Mouse (Mus musculus): ENCODE results near the gene Rtn4. TPM values are rescaled to one million over a fixed set of nuclear protein-coding genes. Genes with fewer than 3 reads are reported as not detected.

Gene Rtn4
- total and polyA plus RNA-seq, 3 experiments: 95.8 to 224 (median 168) TPM

DNA sequence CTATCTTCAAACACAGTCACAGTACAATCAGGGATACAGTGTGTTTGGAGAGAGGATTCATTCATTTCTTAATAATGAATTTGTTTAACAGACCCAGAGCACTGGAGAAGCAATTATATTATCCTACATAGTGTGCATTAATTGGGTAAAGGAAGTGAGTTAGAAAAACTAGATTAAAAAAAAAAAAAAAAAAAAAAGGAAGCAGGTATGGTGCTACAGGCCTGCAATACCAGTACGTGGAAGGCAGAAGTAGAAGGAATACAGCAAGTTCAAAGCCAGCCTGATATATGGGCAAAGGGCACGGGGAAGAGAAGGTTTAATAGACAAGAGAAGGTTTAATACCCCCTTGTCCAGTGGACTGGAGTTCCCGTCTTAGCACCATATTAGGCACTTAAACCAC is 86.2 kb downstream of the Rtn4 start:
- H3K27ac ChIP-seq (ENCODE audit: insufficient read depth, low read depth): no peak overlapping the region
- no peak for DNase-seq (ENCODE audit: extremely low read depth)
- H3K4me2 ChIP-seq (ENCODE audit: insufficient read depth, low read depth, poor library complexity, severe bottlenecking): no peak overlapping the region
- no peak overlapping the region for H3K4me3 ChIP-seq (replicated peaks in 1 of 3; ENCODE audit: low read depth in 2 of 3, low read length in 2 of 3, poor library complexity in 1 of 3)
- H3K79me2 ChIP-seq (replicated peaks; ENCODE audit: control insufficient read depth, extremely low read depth, insufficient read depth, poor library complexity, severe bottlenecking): no peaks in the 10 kb centered on the region
- no peaks in the 10 kb centered on the region for H3K27me3 ChIP-seq (replicated peaks)
- H3K9ac ChIP-seq (ENCODE audit: insufficient read depth, low read depth): no peak overlapping the region
- peaks cover 3% of the 10 kb centered on the region for H3K9me3 ChIP-seq (replicated peaks; ENCODE audit: low read length)
- peaks cover 19 to 70% of the 10 kb centered on the region in 2 experiments for H3K4me1 ChIP-seq (ENCODE audit: control insufficient read depth in 1 of 2, insufficient read depth in 2 of 2)
- dilution Hi-C loops (cut with MboI; ENCODE audit: extremely low pct_ligation_motif_present, extremely low pct_unique_long_range_greater_than_20kb, low sequenced_read_pairs): no loop called here
- peak; percentile 75 for TF ChIP-seq ZNF384 (IDR thresholded peaks at IDR 0.05; ENCODE audit: low read depth, low read length)
- TF ChIP-seq USF1 (IDR thresholded peaks at IDR 0.05; ENCODE audit: low read depth, low read length): no peak
- H3K36me3 ChIP-seq (replicated peaks in 1 of 2; ENCODE audit: control insufficient read depth in 1 of 2, insufficient read depth in 1 of 2, low read length in 1 of 2): peaks cover 0 to 11% of the 10 kb centered on the region in 2 experiments
- in situ Hi-C loops (cut with MboI; ENCODE audit: low pct_ligation_motif_present, low pct_unique_long_range_greater_than_20kb, low sequenced_read_pairs): no loop called here

DNA sequence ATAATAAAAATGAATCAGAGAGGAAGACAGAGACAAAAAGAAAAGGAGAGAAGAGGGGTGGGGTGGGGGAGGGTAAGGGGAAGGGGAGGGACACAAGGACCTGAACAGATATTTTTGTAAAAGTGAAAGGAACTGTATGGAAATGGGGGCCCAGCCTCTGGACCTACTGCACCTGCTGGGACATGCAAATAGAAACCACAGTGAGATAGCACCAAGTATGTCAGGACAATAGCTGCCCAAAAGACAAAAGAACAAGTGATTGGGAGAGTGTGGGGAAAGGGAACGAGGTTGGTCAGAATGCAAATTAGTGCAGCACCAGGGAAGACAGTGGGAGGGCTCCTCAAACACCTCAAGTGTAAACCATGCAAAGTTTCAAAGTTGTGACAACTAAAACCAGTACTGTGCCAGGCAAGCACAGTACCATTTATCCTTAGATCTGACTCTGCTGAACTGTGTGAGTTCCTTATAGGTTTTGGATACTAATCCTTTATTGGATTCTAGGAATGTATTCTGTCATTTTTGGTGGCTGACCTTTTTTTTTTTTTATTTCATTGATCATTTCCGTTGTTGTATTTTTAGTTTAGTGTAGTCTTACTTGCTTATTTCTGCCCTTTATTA is 86.8 kb downstream of the Rtn4 start:
- in situ Hi-C loops (cut with MboI; ENCODE audit: low pct_ligation_motif_present, low pct_unique_long_range_greater_than_20kb, low sequenced_read_pairs): no loop called here
- H3K9ac ChIP-seq (ENCODE audit: insufficient read depth, low read depth): no peak overlapping the region
- peak; percentile 96 for DNase-seq (ENCODE audit: extremely low read depth)
- TF ChIP-seq POLR2A (IDR thresholded peaks at IDR 0.05; ENCODE audit: low read depth, low read length) (peak; percentile 25; the same call in 1 of the 2 replicates), ZKSCAN1 (IDR thresholded peaks at IDR 0.05; ENCODE audit: borderline replicate concordance, low read depth, low read length) (no peak), NRF1 (IDR thresholded peaks at IDR 0.05; ENCODE audit: low read depth, low read length) (0 out of 2 replicates have a peak, but pooled peaks have one; percentile 36), IRF4 (IDR thresholded peaks at IDR 0.05; ENCODE audit: low read depth, low read length) (peak; percentile 91), SMC3 (IDR thresholded peaks at IDR 0.05; ENCODE audit: low read depth, low read length) (peak; percentile 21), ZMIZ1 (IDR thresholded peaks at IDR 0.05; ENCODE audit: low read depth, low read length) (no peak), PAX5 (IDR thresholded peaks at IDR 0.05; ENCODE audit: low read length) (no peak), CHD1 (IDR thresholded peaks at IDR 0.05; ENCODE audit: low read depth, low read length) (peak; percentile 80; the same call in 1 of the 2 replicates), EP300 (IDR thresholded peaks at IDR 0.05; ENCODE audit: low read length) (peak; percentile 95), ZC3H11A (IDR thresholded peaks at IDR 0.05; ENCODE audit: low read depth, low read length) (no peak), TBP (conservative IDR thresholded peaks at IDR 0.05; ENCODE audit: low read depth, low read length) (peak; percentile 75; the same call in 1 of the 2 replicates), MAZ (IDR thresholded peaks at IDR 0.05; ENCODE audit: low read depth, low read length) (peak; percentile 86; the same call in 1 of the 2 replicates), CHD2 (IDR thresholded peaks at IDR 0.05; ENCODE audit: low read length) (peak; percentile 91), ZNF384 (IDR thresholded peaks at IDR 0.05; ENCODE audit: low read depth, low read length) (peak; percentile 68; the same call in 1 of the 2 replicates), RAD21 (IDR thresholded peaks at IDR 0.05; ENCODE audit: low read depth, low read length) (peak; percentile 15), TCF12 (IDR thresholded peaks at IDR 0.05; ENCODE audit: low read depth, low read length) (peak; percentile 93), MYC (IDR thresholded peaks at IDR 0.05; ENCODE audit: low read depth, low read length) (peak; percentile 58; the same call in 1 of the 2 replicates), JUND (conservative IDR thresholded peaks at IDR 0.05; ENCODE audit: low read depth, low read length) (peak; percentile 84), MAFK (IDR thresholded peaks at IDR 0.05; ENCODE audit: insufficient replicate concordance, low read length) (peak; percentile 89), USF1 (IDR thresholded peaks at IDR 0.05; ENCODE audit: low read depth, low read length) (no peak), E2F4 (IDR thresholded peaks at IDR 0.05; ENCODE audit: insufficient replicate concordance, low read depth, low read length) (0 out of 2 replicates have a peak, but pooled peaks have one; percentile 23), MXI1 (IDR thresholded peaks at IDR 0.05; ENCODE audit: low read depth, low read length) (peak; percentile 76), RCOR1 (conservative IDR thresholded peaks at IDR 0.05; ENCODE audit: low read depth, low read length) (peak; percentile 97), CTCF (conservative IDR thresholded peaks at IDR 0.05 in 1 of 2, IDR thresholded peaks at IDR 0.05 in 1 of 2; ENCODE audit: low read depth in 2 of 2, low read length in 2 of 2) (no peak), UBTF (IDR thresholded peaks at IDR 0.05; ENCODE audit: low read depth, low read length) (no peak), USF2 (conservative IDR thresholded peaks at IDR 0.05; ENCODE audit: low read depth, low read length) (no peak), HCFC1 (IDR thresholded peaks at IDR 0.05; ENCODE audit: low read depth, low read length) (peak; percentile 41; the same call in 1 of the 2 replicates), NELFE (IDR thresholded peaks at IDR 0.05; ENCODE audit: low read depth, low read length) (no peak; the same call in 1 of the 2 replicates), ETS1 (conservative IDR thresholded peaks at IDR 0.05; ENCODE audit: low read depth, low read length) (peak; percentile 92), MEF2A (IDR thresholded peaks at IDR 0.05; ENCODE audit: borderline replicate concordance, low read depth, low read length) (peak; percentile 94), BHLHE40 (IDR thresholded peaks at IDR 0.05; ENCODE audit: low read depth, low read length) (peak; percentile 94), MAX (IDR thresholded peaks at IDR 0.05; ENCODE audit: low read length) (no peak; the same call in 1 of the 2 replicates)

More for the DNA sequence above, 86.8 kb downstream of the Rtn4 start:
- peak overlapping the region; percentile 32; the same call in 1 of the 2 replicates for H3K27ac ChIP-seq (ENCODE audit: insufficient read depth, low read depth)
- peaks cover 19 to 65% of the 10 kb centered on the region in 2 experiments for H3K4me1 ChIP-seq (ENCODE audit: control insufficient read depth in 1 of 2, insufficient read depth in 2 of 2)
- H3K27me3 ChIP-seq (replicated peaks): no peaks in the 10 kb centered on the region
- peaks cover 0 to 11% of the 10 kb centered on the region in 2 experiments for H3K36me3 ChIP-seq (replicated peaks in 1 of 2; ENCODE audit: control insufficient read depth in 1 of 2, insufficient read depth in 1 of 2, low read length in 1 of 2)
- H3K4me2 ChIP-seq (ENCODE audit: insufficient read depth, low read depth, poor library complexity, severe bottlenecking): peak overlapping the region; percentile 69
- dilution Hi-C loops (cut with MboI; ENCODE audit: extremely low pct_ligation_motif_present, extremely low pct_unique_long_range_greater_than_20kb, low sequenced_read_pairs): no loop called here
- no peaks in the 10 kb centered on the region for H3K79me2 ChIP-seq (replicated peaks; ENCODE audit: control insufficient read depth, extremely low read depth, insufficient read depth, poor library complexity, severe bottlenecking)
- H3K9me3 ChIP-seq (replicated peaks; ENCODE audit: low read length): peaks cover 3% of the 10 kb centered on the region
- H3K4me3 ChIP-seq (replicated peaks in 1 of 3; ENCODE audit: low read depth in 2 of 3, low read length in 2 of 3, poor library complexity in 1 of 3): no peak overlapping the region
